Mouse (Mus musculus) heart, embryonic 11.5 days (tissue): Measurements from ENCODE around the gene Gm36079. TPM values are rescaled to one million over a fixed set of nuclear protein-coding genes. Genes with fewer than 3 reads are reported as not detected.
A peak's percentile ranks its signal among the peaks of the same experiment; 100 is the strongest.
"Not testable (repeated sequence)": the region's sequence is repeated elsewhere in the genome, so short reads cannot be mapped to it uniquely, and the experiment has no call there.

Experiments used
- ATAC-seq: fragments of 200-750 bp; cut with Nextera tagmentation; replicated peaks from 2 replicates; pipeline ENCODE4 v1.8.0; 2017; ENCODE audit warnings: moderate library complexity; ENCODE audit not compliant: insufficient number of reproducible peaks, low FRiP score, low TSS enrichment
- H3K27ac ChIP-seq: fragments of 300-500 bp; sonication (generic); 2 replicates; pipeline ENCODE4 v1.5.1; 2014; ENCODE audit warnings: mild to moderate bottlenecking, low read depth, low read length
- H3K27me3 ChIP-seq: fragments of 300-500 bp; sonication (generic); 2 replicates; pipeline ENCODE4 v1.6.1; 2014; ENCODE audit warnings: mild to moderate bottlenecking, low read length, mixed read lengths; ENCODE audit not compliant: control insufficient read depth, insufficient read depth
- H3K36me3 ChIP-seq: fragments of 300-500 bp; sonication (generic); 2 replicates; pipeline ENCODE4 v1.6.1; 2014; ENCODE audit warnings: mild to moderate bottlenecking, low read length, moderate library complexity, mixed read lengths; ENCODE audit not compliant: control insufficient read depth, insufficient read depth
- H3K4me1 ChIP-seq: fragments of 300-500 bp; sonication (generic); 2 replicates; pipeline ENCODE4 v1.6.1; 2014; ENCODE audit warnings: low read length; ENCODE audit not compliant: control insufficient read depth, insufficient read depth
- H3K4me2 ChIP-seq: fragments of 300-500 bp; sonication (generic); 2 replicates; pipeline ENCODE4 v1.6.1; 2014; ENCODE audit warnings: mild to moderate bottlenecking, moderate library complexity
- H3K4me3 ChIP-seq: fragments of 300-500 bp; sonication (generic); 2 replicates; pipeline ENCODE4 v1.5.1; 2014; ENCODE audit warnings: low read depth, low read length
- H3K9ac ChIP-seq: fragments of 300-500 bp; sonication (generic); 2 replicates; pipeline ENCODE4 v1.6.1; 2014; ENCODE audit warnings: mild to moderate bottlenecking, low read depth, low read length, moderate library complexity
- H3K9me3 ChIP-seq: fragments of 300-500 bp; sonication (generic); replicated peaks from 2 replicates; pipeline ENCODE4 v1.6.1; 2016; ENCODE audit warnings: low read length; ENCODE audit not compliant: control insufficient read depth
- WGBS: fragments of 180-500 bp; shearing (Covaris S2); extraction: QIAGEN DNeasy Blood & Tissue Kit; methylation state at CpG from one replicate; pipeline ENCODE4 v1.1.7; 2014; ENCODE audit not compliant: insufficient replicate concordance; 5-methylcytosine and 5-hydroxymethylcytosine counted together
- polyA plus RNA-seq: library from polyadenylated mRNA; unstranded; fragments of >200 nt; fragmentation: Nextera tagmentation; extraction: Ambion mirVana; gene quantifications from 2 replicates; pipeline ENCODE4 v1.2.1, GENCODE M21; 2014

Gm36079 gene
- polyA plus RNA-seq, 1 experiment from 2014 or later, result not detected

- not testable (repeated sequence) for H3K4me1 ChIP-seq, H3K27me3 ChIP-seq, H3K4me2 ChIP-seq, H3K4me3 ChIP-seq, H3K9ac ChIP-seq, H3K36me3 ChIP-seq, H3K27ac ChIP-seq, H3K9me3 ChIP-seq
- 4% methylated on average over 7 of the region's 40 CpGs for WGBS
- ATAC-seq, result 0 out of 2 replicates have a peak, but pooled peaks have one; percentile 39
Observed at GRCm38 (mm10) chr13:120046422-120047209, 19.8 kb upstream of the Gm36079 start.

- H3K4me1 ChIP-seq, H3K36me3 ChIP-seq, H3K4me2 ChIP-seq, H3K27ac ChIP-seq, H3K9ac ChIP-seq, ATAC-seq, H3K9me3 ChIP-seq, H3K4me3 ChIP-seq: not testable (repeated sequence)
- no CpG with 5 or more reads among the region's 1 CpGs for WGBS
- peaks cover 11% of the 10 kb centered on the region for H3K27me3 ChIP-seq
Observed at GRCm38 (mm10) chr13:120041145-120041544, 14.3 kb upstream of the Gm36079 start.

- not testable (repeated sequence) for H3K9me3 ChIP-seq, H3K36me3 ChIP-seq, ATAC-seq, H3K9ac ChIP-seq, H3K4me3 ChIP-seq, H3K27ac ChIP-seq, H3K4me1 ChIP-seq, H3K4me2 ChIP-seq
- peaks cover 16% of the 10 kb centered on the region for H3K27me3 ChIP-seq
- 10% methylated on average over 6 of the region's 6 CpGs for WGBS
Observed at GRCm38 (mm10) chr13:120037881-120038280, 11.1 kb upstream of the Gm36079 start.

- H3K9ac ChIP-seq, H3K36me3 ChIP-seq, H3K4me1 ChIP-seq, H3K4me2 ChIP-seq, H3K4me3 ChIP-seq, ATAC-seq, H3K9me3 ChIP-seq, H3K27ac ChIP-seq: not testable (repeated sequence)
- peaks cover 16% of the 10 kb centered on the region for H3K27me3 ChIP-seq
- WGBS, result under 1% methylated on average over 23 of the region's 25 CpGs
Observed at GRCm38 (mm10) chr13:120036577-120037115, 9.8 kb upstream of the Gm36079 start.

GRCm38 (mm10) chr13:120035151-120035550 is 8.3 kb upstream of the Gm36079 start:
- not testable (repeated sequence) for ATAC-seq, H3K4me1 ChIP-seq, H3K4me2 ChIP-seq, H3K9ac ChIP-seq, H3K9me3 ChIP-seq, H3K27ac ChIP-seq, H3K36me3 ChIP-seq, H3K4me3 ChIP-seq
- WGBS, result 0% methylated on average over 6 of the region's 18 CpGs
- peaks cover 16% of the 10 kb centered on the region for H3K27me3 ChIP-seq

- ATAC-seq, H3K4me2 ChIP-seq, H3K9ac ChIP-seq, H3K4me3 ChIP-seq, H3K9me3 ChIP-seq, H3K36me3 ChIP-seq, H3K27ac ChIP-seq, H3K4me1 ChIP-seq: not testable (repeated sequence)
- WGBS, result 0% methylated on average over 3 of the region's 10 CpGs
- H3K27me3 ChIP-seq, result peaks cover 16% of the 10 kb centered on the region
Observed at GRCm38 (mm10) chr13:120034637-120035036, 7.8 kb upstream of the Gm36079 start.

GRCm38 (mm10) chr13:120033516-120034190 is 6.8 kb upstream of the Gm36079 start:
- H3K27me3 ChIP-seq, result peaks cover 16% of the 10 kb centered on the region
- not testable (repeated sequence) for ATAC-seq
- WGBS, result 2% methylated on average over 16 of the region's 19 CpGs

GRCm38 (mm10) chr13:120031676-120032075 is 4.9 kb upstream of the Gm36079 start:
- not testable (repeated sequence) for H3K4me1 ChIP-seq, H3K27me3 ChIP-seq, ATAC-seq, H3K4me3 ChIP-seq, H3K9me3 ChIP-seq, H3K27ac ChIP-seq, H3K4me2 ChIP-seq, H3K36me3 ChIP-seq, H3K9ac ChIP-seq
- WGBS, result under 1% methylated on average over 8 of the region's 16 CpGs

More at GRCm38 (mm10) chr13:120033516-120034190, 6.8 kb upstream of the Gm36079 start:
- H3K4me3 ChIP-seq, H3K36me3 ChIP-seq, H3K27ac ChIP-seq, H3K9ac ChIP-seq, H3K4me1 ChIP-seq, H3K9me3 ChIP-seq, H3K4me2 ChIP-seq: not testable (repeated sequence)
